Mouse (Mus musculus): ENCODE data around the gene Dennd5a. TPM values are rescaled to one million over a fixed set of nuclear protein-coding genes. Genes with fewer than 3 reads are reported as not detected.
A peak's percentile ranks its signal among the peaks of the same experiment; 100 is the strongest.

The Dennd5a gene
- polyA plus RNA-seq, 1 experiment = 214 TPM

DNA sequence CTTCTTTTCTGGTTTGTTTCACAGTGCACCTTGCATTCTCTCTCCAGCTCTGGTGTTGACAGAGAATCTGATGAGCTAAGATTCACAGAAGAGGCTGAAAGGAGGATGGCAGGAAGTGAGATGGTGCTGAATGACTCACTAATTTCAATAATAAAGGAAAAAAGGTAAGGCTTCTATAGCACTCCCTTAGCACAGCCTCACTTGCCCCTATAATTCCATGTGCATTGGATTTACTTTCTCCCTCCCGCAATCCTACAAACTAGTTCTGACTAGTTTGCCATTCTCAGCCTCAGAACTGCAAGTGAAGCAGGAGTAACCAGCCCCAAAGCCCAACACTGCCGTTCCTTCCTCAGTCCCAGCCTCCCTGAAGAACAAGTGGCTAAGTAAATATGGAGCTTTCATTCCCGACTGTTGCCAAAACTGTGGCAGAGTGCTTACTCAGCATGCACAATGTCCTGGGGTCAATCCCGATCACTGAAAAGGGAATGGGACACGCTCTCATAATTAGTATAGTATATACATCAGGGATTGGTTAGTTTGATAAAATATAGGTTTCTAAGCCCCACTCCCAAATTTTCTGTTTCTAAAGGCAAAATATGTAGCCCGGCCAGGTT, 15.7 kb downstream of the Dennd5a start:
- no peak overlapping the region for H3K4me3 ChIP-seq (ENCODE audit: insufficient read depth, low read length)

DNA sequence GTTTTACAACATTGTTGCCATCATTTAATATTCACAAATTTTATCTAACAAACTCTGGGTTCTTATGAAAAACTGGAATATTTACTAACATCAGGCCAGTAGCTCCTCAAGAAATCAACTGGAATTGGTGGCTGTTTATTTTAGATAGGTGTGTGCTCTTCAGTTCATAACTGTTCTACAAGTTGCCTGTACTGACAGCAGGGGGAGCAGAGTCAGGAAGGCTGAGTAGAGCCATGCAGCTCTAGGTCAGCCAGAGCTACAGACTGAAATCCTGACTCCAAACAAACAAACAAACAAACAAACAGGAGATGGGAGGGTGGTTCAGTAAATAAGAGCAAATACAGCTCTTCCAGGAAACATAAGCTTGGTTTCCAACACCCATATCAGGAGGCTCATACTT, 30.6 kb downstream of the Dennd5a start:
- no peak overlapping the region for H3K4me3 ChIP-seq (ENCODE audit: insufficient read depth, low read length)
- no peak for TF ChIP-seq POLR2A (IDR thresholded peaks at IDR 0.05; ENCODE audit: extremely low read depth, insufficient read depth, low read length)
- peak; percentile 14; the same call in 1 of the 2 replicates for TF ChIP-seq CTCF (IDR thresholded peaks at IDR 0.05; ENCODE audit: extremely low read depth, insufficient read depth, low read length)

More for the DNA sequence above, 15.7 kb downstream of the Dennd5a start:
- H3K4me1 ChIP-seq (ENCODE audit: control insufficient read depth, insufficient read depth, low read length) = peaks cover 6% of the 10 kb centered on the region
- H3K27ac ChIP-seq (ENCODE audit: insufficient read depth, low read length) = no peak overlapping the region
- TF ChIP-seq POLR2A (IDR thresholded peaks at IDR 0.05; ENCODE audit: extremely low read depth, insufficient read depth, low read length) (no peak), CTCF (IDR thresholded peaks at IDR 0.05; ENCODE audit: extremely low read depth, insufficient read depth, low read length) (no peak)

DNA sequence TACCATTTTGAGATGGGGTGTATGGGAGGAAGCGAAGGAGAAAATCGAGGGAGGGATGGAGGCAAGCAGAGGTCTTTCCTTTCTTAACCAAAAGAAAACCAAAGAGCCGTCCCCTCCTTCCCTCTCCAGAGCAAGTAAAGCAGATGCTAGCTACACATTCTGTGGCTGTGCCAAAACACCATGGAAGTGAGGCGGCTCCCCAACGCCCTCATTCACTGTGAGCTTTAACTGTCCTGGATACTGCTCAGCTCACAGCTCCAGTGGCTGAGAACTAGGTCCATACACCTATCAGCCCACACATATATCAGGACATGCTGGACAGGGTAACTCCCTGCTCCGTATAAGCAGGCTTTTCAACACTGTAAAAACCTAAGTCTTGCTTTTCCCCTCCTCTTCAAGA, 31.9 kb downstream of the Dennd5a start:
- Histone ChIP-seq H3K4me3 (ENCODE audit: insufficient read depth, low read length) (no peak overlapping the region), H3K27ac (ENCODE audit: insufficient read depth, low read length) (no peak overlapping the region), H3K4me1 (ENCODE audit: control insufficient read depth, insufficient read depth, low read length) (peaks cover 4% of the 10 kb centered on the region)
- TF ChIP-seq POLR2A (IDR thresholded peaks at IDR 0.05; ENCODE audit: extremely low read depth, insufficient read depth, low read length) = no peak
- TF ChIP-seq CTCF (IDR thresholded peaks at IDR 0.05; ENCODE audit: extremely low read depth, insufficient read depth, low read length) = no peak

More for the DNA sequence above, 30.6 kb downstream of the Dennd5a start:
- Histone ChIP-seq H3K4me1 (ENCODE audit: control insufficient read depth, insufficient read depth, low read length) (peaks cover 4% of the 10 kb centered on the region), H3K27ac (ENCODE audit: insufficient read depth, low read length) (no peak overlapping the region)

GRCm38 (mm10) chr7:109924965-109925364, 35.3 kb downstream of the Dennd5a start:
- Histone ChIP-seq H3K4me1 (ENCODE audit: control insufficient read depth, insufficient read depth, low read length) (peaks cover 4% of the 10 kb centered on the region), H3K27ac (ENCODE audit: insufficient read depth, low read length) (peak overlapping the region; percentile 39; the same call in 1 of the 2 replicates), H3K4me3 (ENCODE audit: insufficient read depth, low read length) (no peak overlapping the region)
- TF ChIP-seq POLR2A (IDR thresholded peaks at IDR 0.05; ENCODE audit: extremely low read depth, insufficient read depth, low read length) (no peak), CTCF (IDR thresholded peaks at IDR 0.05; ENCODE audit: extremely low read depth, insufficient read depth, low read length) (no peak)

DNA sequence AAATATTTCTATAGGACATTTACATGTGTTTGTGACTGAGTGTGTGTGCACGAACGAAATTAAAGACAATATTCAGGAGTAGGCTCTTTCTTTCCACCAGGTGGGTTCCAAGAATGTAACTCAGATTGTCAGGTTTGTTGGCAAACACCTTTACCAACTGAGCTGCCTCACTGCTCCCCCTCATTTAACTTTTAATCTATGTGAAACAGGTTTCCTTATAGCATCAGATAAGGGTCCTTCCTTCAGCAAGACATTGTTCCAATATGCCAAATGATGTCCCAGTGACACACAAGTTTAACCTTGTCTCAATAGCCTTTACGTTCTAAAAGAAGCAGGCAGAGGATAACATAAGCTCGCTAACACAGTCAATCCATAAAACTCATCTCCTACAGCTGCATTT, 37.4 kb downstream of the Dennd5a start:
- TF ChIP-seq CTCF (IDR thresholded peaks at IDR 0.05; ENCODE audit: extremely low read depth, insufficient read depth, low read length) = no peak
- Histone ChIP-seq H3K4me1 (ENCODE audit: control insufficient read depth, insufficient read depth, low read length) (no peaks in the 10 kb centered on the region), H3K4me3 (ENCODE audit: insufficient read depth, low read length) (no peak overlapping the region), H3K27ac (ENCODE audit: insufficient read depth, low read length) (no peak overlapping the region)

- Histone ChIP-seq H3K27ac (ENCODE audit: insufficient read depth, low read length) (no peak overlapping the region), H3K4me3 (ENCODE audit: insufficient read depth, low read length) (no peak overlapping the region), H3K4me1 (ENCODE audit: control insufficient read depth, insufficient read depth, low read length) (no peaks in the 10 kb centered on the region)
- TF ChIP-seq CTCF (IDR thresholded peaks at IDR 0.05; ENCODE audit: extremely low read depth, insufficient read depth, low read length) (no peak), POLR2A (IDR thresholded peaks at IDR 0.05; ENCODE audit: extremely low read depth, insufficient read depth, low read length) (no peak)
These were observed 54.1 kb downstream of the Dennd5a start for GRCm38 (mm10) chr7:109906165-109906564.

GRCm38 (mm10) chr7:109900921-109901320, 59.3 kb downstream of the Dennd5a start:
- Histone ChIP-seq H3K4me1 (ENCODE audit: control insufficient read depth, insufficient read depth, low read length) (no peaks in the 10 kb centered on the region), H3K4me3 (ENCODE audit: insufficient read depth, low read length) (no peak overlapping the region), H3K27ac (ENCODE audit: insufficient read depth, low read length) (no peak overlapping the region)
- TF ChIP-seq POLR2A (IDR thresholded peaks at IDR 0.05; ENCODE audit: extremely low read depth, insufficient read depth, low read length) (no peak), CTCF (IDR thresholded peaks at IDR 0.05; ENCODE audit: extremely low read depth, insufficient read depth, low read length) (no peak)

DNA sequence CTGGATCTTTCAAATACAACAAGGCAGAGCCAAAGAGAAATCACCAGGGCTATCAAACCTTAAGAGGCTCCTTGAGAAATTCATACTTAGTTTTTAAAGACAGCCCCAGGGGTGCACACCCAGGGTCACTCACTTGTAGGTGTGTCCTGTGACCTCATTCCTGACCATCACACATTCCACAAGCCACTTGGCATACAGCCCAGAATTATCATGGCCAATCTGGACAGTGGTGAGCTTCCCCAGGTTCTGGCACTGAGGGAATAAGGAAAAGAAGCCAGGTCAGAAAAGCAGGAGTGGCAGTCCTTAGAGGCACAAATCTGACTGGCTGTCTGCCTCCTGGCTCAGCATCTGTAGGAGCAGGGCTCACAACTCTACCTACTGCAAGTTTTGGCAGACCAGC, 61.4 kb downstream of the Dennd5a start:
- Histone ChIP-seq H3K4me1 (ENCODE audit: control insufficient read depth, insufficient read depth, low read length) (no peaks in the 10 kb centered on the region), H3K27ac (ENCODE audit: insufficient read depth, low read length) (no peak overlapping the region), H3K4me3 (ENCODE audit: insufficient read depth, low read length) (no peak overlapping the region)
- TF ChIP-seq POLR2A (IDR thresholded peaks at IDR 0.05; ENCODE audit: extremely low read depth, insufficient read depth, low read length) (no peak), CTCF (IDR thresholded peaks at IDR 0.05; ENCODE audit: extremely low read depth, insufficient read depth, low read length) (no peak)

DNA sequence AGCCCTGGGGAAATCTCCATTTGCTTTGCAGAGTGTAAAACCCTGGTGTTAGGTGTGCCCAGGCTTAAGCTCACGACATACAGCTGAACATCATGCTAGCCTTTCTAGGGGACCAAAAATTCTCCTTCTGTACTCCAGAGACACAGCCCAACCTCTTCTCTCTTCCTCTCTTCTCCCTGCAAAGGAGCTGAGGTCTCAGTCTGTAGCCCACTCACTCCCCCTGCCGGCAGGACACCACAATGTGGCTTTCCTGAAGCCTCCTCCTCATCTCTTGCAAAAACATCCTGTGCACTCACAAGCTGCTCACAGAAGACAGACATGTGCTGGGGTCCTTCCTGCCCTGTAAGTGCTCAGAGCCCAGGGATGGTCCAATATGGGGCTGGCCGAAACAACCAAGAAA, 67.7 kb downstream of the Dennd5a start:
- TF ChIP-seq POLR2A (IDR thresholded peaks at IDR 0.05; ENCODE audit: extremely low read depth, insufficient read depth, low read length) (no peak), CTCF (IDR thresholded peaks at IDR 0.05; ENCODE audit: extremely low read depth, insufficient read depth, low read length) (peak; percentile 83)
- no peak overlapping the region for H3K27ac ChIP-seq (ENCODE audit: insufficient read depth, low read length)
- H3K4me1 ChIP-seq (ENCODE audit: control insufficient read depth, insufficient read depth, low read length) = no peaks in the 10 kb centered on the region
- no peak overlapping the region for H3K4me3 ChIP-seq (ENCODE audit: insufficient read depth, low read length)

- Histone ChIP-seq H3K4me3 (ENCODE audit: insufficient read depth, low read length) (no peak overlapping the region), H3K4me1 (ENCODE audit: control insufficient read depth, insufficient read depth, low read length) (no peaks in the 10 kb centered on the region), H3K27ac (ENCODE audit: insufficient read depth, low read length) (no peak overlapping the region)
- TF ChIP-seq POLR2A (IDR thresholded peaks at IDR 0.05; ENCODE audit: extremely low read depth, insufficient read depth, low read length) = no peak
- TF ChIP-seq CTCF (IDR thresholded peaks at IDR 0.05; ENCODE audit: extremely low read depth, insufficient read depth, low read length) = no peak
These were observed 68.5 kb downstream of the Dennd5a start for GRCm38 (mm10) chr7:109891786-109892185.
